Mouse (Mus musculus) MEL (cell line): ENCODE results near the gene Cic. TPM values are rescaled to one million over a fixed set of nuclear protein-coding genes. Genes with fewer than 3 reads are reported as not detected.

Experiments used
- DNase-seq: peaks from one replicate; pipeline ENCODE4 v3.0.0; 2011; ENCODE audit warnings: low read depth, low spot score
- H3K27ac ChIP-seq: 2 replicates; pipeline ENCODE4 v1.5.1; 2012; ENCODE audit warnings: low read depth, mild to moderate bottlenecking, control low read depth, low read length, moderate library complexity; ENCODE audit not compliant: control insufficient read depth
- H3K27me3 ChIP-seq, 2 experiments: fragments of 150-350 bp in 1 of 2; sonication (generic) in 1 of 2; 2 replicates each; pipeline ENCODE4 v1.6.1; 2012; ENCODE audit warnings: low read length in 2 of 2, mild to moderate bottlenecking in 2 of 2, improper control_type of control experiment in 1 of 2, moderate library complexity in 1 of 2; ENCODE audit not compliant: insufficient read depth in 2 of 2, control insufficient read depth in 1 of 2
- H3K36me3 ChIP-seq, 2 experiments: 2 replicates each; pipeline ENCODE4 v1.6.1; 2012 to 2014; ENCODE audit warnings: low read length in 2 of 2, improper control_type of control experiment in 1 of 2, inconsistent platforms in 1 of 2, mild to moderate bottlenecking in 1 of 2; ENCODE audit not compliant: insufficient read depth in 2 of 2, control insufficient read depth in 1 of 2
- H3K4me1 ChIP-seq, 2 experiments: fragments of 150-350 bp in 1 of 2; sonication (generic) in 1 of 2; 2 replicates each; pipeline ENCODE4 v1.6.1; 2012; ENCODE audit warnings: low read length in 2 of 2, improper control_type of control experiment in 1 of 2, mild to moderate bottlenecking in 1 of 2; ENCODE audit not compliant: insufficient read depth in 2 of 2, control insufficient read depth in 1 of 2
- H3K4me3 ChIP-seq, 2 experiments: fragments of 150-350 bp in 1 of 2; sonication (generic) in 1 of 2; 2 replicates each; pipeline ENCODE4 v1.5.1; 2012; ENCODE audit warnings: low read depth in 2 of 2, low read length in 2 of 2, mild to moderate bottlenecking in 2 of 2, moderate library complexity in 2 of 2, control low read depth in 1 of 2, improper control_type of control experiment in 1 of 2; ENCODE audit not compliant: control insufficient read depth in 1 of 2, insufficient read depth in 1 of 2
- H3K79me2 ChIP-seq: 2 replicates; pipeline ENCODE4 v1.6.1; 2012; ENCODE audit warnings: mild to moderate bottlenecking, low read length, moderate library complexity; ENCODE audit not compliant: control insufficient read depth, poor library complexity, insufficient read depth
- H3K9ac ChIP-seq: 2 replicates; pipeline ENCODE4 v1.6.1; 2012; ENCODE audit warnings: low read depth, mild to moderate bottlenecking, control low read depth, low read length, moderate library complexity; ENCODE audit not compliant: control insufficient read depth, poor library complexity, severe bottlenecking
- H3K9me3 ChIP-seq: fragments of 150-350 bp; sonication (generic); replicated peaks from 2 replicates; pipeline ENCODE4 v1.6.1; 2012; ENCODE audit warnings: mild to moderate bottlenecking, low read length, improper control_type of control experiment, moderate library complexity; ENCODE audit not compliant: insufficient read depth
- BHLHE40 ChIP-seq: IDR thresholded peaks from 2 replicates; pipeline ENCODE4 v1.6.1; 2012; ENCODE audit warnings: low read depth, mild to moderate bottlenecking, inconsistent platforms, low read length, improper control_type of control experiment, borderline replicate concordance
- CHD1 ChIP-seq: IDR thresholded peaks from 2 replicates; pipeline ENCODE4 v1.6.1; 2012; ENCODE audit warnings: low read depth, mild to moderate bottlenecking, inconsistent platforms, low read length, improper control_type of control experiment
- E2F4 ChIP-seq: IDR thresholded peaks from 2 replicates; pipeline ENCODE4 v1.6.1; 2011; ENCODE audit warnings: low read depth, low read length, improper control_type of control experiment, borderline replicate concordance
- ELF1 ChIP-seq: IDR thresholded peaks from 2 replicates; pipeline ENCODE4 v1.6.1; 2014; ENCODE audit warnings: low read depth, mild to moderate bottlenecking, inconsistent platforms, low read length, improper control_type of control experiment, moderate library complexity
- EP300 ChIP-seq, 2 experiments: IDR thresholded peaks; 2 replicates each; pipeline ENCODE4 v1.6.1; 2011; ENCODE audit warnings: improper control_type of control experiment in 2 of 2, low read length in 2 of 2, low read depth in 1 of 2, mild to moderate bottlenecking in 1 of 2
- ETS1 ChIP-seq: IDR thresholded peaks from 2 replicates; pipeline ENCODE4 v1.6.1; 2012; ENCODE audit warnings: low read depth, mild to moderate bottlenecking, inconsistent platforms, low read length, improper control_type of control experiment, moderate library complexity
- GABPA ChIP-seq: IDR thresholded peaks from 2 replicates; pipeline ENCODE4 v1.6.1; 2012; ENCODE audit warnings: low read depth, mild to moderate bottlenecking, inconsistent platforms, low read length, improper control_type of control experiment, moderate library complexity
- HCFC1 ChIP-seq: IDR thresholded peaks from 2 replicates; pipeline ENCODE4 v1.6.1; 2012; ENCODE audit warnings: low read depth, mild to moderate bottlenecking, inconsistent platforms, low read length, improper control_type of control experiment, moderate library complexity
- JUND ChIP-seq: IDR thresholded peaks from 2 replicates; pipeline ENCODE4 v1.6.1; 2011; ENCODE audit warnings: low read depth, mild to moderate bottlenecking, improper control_type of control experiment, low read length
- MAFK ChIP-seq: IDR thresholded peaks from 2 replicates; pipeline ENCODE4 v1.6.1; 2011; ENCODE audit warnings: low read depth, mild to moderate bottlenecking, low read length, improper control_type of control experiment, borderline replicate concordance
- MAZ ChIP-seq: IDR thresholded peaks from 2 replicates; pipeline ENCODE4 v1.6.1; 2012; ENCODE audit warnings: low read depth, mild to moderate bottlenecking, inconsistent platforms, low read length, improper control_type of control experiment
- MXI1 ChIP-seq: IDR thresholded peaks from 2 replicates; pipeline ENCODE4 v1.6.1; 2011; ENCODE audit warnings: mild to moderate bottlenecking, low read depth, low read length, improper control_type of control experiment
- MYB ChIP-seq: IDR thresholded peaks from 2 replicates; pipeline ENCODE4 v1.6.1; 2011; ENCODE audit warnings: mild to moderate bottlenecking, low read depth, low read length, improper control_type of control experiment
- MYC ChIP-seq: IDR thresholded peaks from 2 replicates; pipeline ENCODE4 v1.6.1; 2011; ENCODE audit warnings: low read depth, mild to moderate bottlenecking, low read length, improper control_type of control experiment, moderate library complexity
- NELFE ChIP-seq: IDR thresholded peaks from 2 replicates; pipeline ENCODE4 v1.6.1; 2011; ENCODE audit warnings: low read depth, low read length, improper control_type of control experiment
- NRF1 ChIP-seq: IDR thresholded peaks from 2 replicates; pipeline ENCODE4 v1.6.1; 2014; ENCODE audit warnings: low read depth, mild to moderate bottlenecking, inconsistent platforms, low read length, improper control_type of control experiment, moderate library complexity; ENCODE audit not compliant: poor library complexity, insufficient read depth, severe bottlenecking
- POLR2A ChIP-seq, 2 experiments: IDR thresholded peaks; 2 replicates each; pipeline ENCODE4 v1.6.1; 2011 to 2012; ENCODE audit warnings: low read length in 2 of 2, mild to moderate bottlenecking in 2 of 2, control low read depth in 1 of 2, improper control_type of control experiment in 1 of 2, low read depth in 1 of 2, moderate library complexity in 1 of 2; ENCODE audit not compliant: control insufficient read depth in 1 of 2, insufficient read depth in 1 of 2, poor library complexity in 1 of 2
- POLR2AphosphoS2 ChIP-seq: IDR thresholded peaks from 2 replicates; pipeline ENCODE4 v1.6.1; 2011; ENCODE audit warnings: low read length, improper control_type of control experiment
- RAD21 ChIP-seq: IDR thresholded peaks from 2 replicates; pipeline ENCODE4 v1.6.1; 2011; ENCODE audit warnings: mild to moderate bottlenecking, low read depth, low read length, improper control_type of control experiment
- SIN3A ChIP-seq: IDR thresholded peaks from 2 replicates; pipeline ENCODE4 v1.6.1; 2012; ENCODE audit warnings: low read length, improper control_type of control experiment, inconsistent platforms
- SMC3 ChIP-seq: IDR thresholded peaks from 2 replicates; pipeline ENCODE4 v1.6.1; 2011; ENCODE audit warnings: low read depth, low read length, improper control_type of control experiment
- TCF12 ChIP-seq: IDR thresholded peaks from 2 replicates; pipeline ENCODE4 v1.6.1; 2014; ENCODE audit warnings: low read depth, mild to moderate bottlenecking, inconsistent platforms, low read length, improper control_type of control experiment, moderate library complexity
- UBTF ChIP-seq: IDR thresholded peaks from 2 replicates; pipeline ENCODE4 v1.6.1; 2012; ENCODE audit warnings: low read depth, mild to moderate bottlenecking, inconsistent platforms, low read length, improper control_type of control experiment, moderate library complexity, borderline replicate concordance; ENCODE audit not compliant: insufficient read depth
- ZMIZ1 ChIP-seq: IDR thresholded peaks from 2 replicates; pipeline ENCODE4 v1.6.1; 2012; ENCODE audit warnings: low read depth, mild to moderate bottlenecking, inconsistent platforms, low read length, improper control_type of control experiment, moderate library complexity
- polyA plus RNA-seq, 2 experiments: library from polyadenylated mRNA; stranded (reverse) in 1 of 2; unstranded in 1 of 2; fragments of >175 nt in 1 of 2; fragments of >200 nt in 1 of 2; gene quantifications; 2 replicates each; pipeline versions ENCODE4 v1.2.1 to v1.2.4; 2012; ENCODE audit warnings: low replicate concordance in 2 of 2, low read depth in 1 of 2; ENCODE audit not compliant: insufficient read length in 2 of 2, insufficient read depth in 1 of 2, missing spikeins in 1 of 2
- total RNA-seq: library from RNA; depleted of rRNA; stranded (reverse); fragments of 300-350 nt; gene quantifications from 2 replicates; pipeline ENCODE4 v1.2.3, GENCODE M21; 2012

The Cic gene
- total and polyA plus RNA-seq, 3 experiments = 56.6 to 157 (median 157) TPM

GRCm38 (mm10) chr7:25250141-25250972 is 17.1 kb upstream of the Cic start, which contains the start of gene Erf:
Erf (minus strand) TSS chr7:25250761.
- peaks cover 0 to 7% of the 10 kb centered on the region in 2 experiments; a peak in 3 of 4 replicates for H3K4me1 ChIP-seq
- H3K27ac ChIP-seq = peak within 1 kb of the TSS; percentile 79
- TF ChIP-seq MYB = no peak
- TF ChIP-seq MAZ = peak; percentile 97; the same call in 1 of the 2 replicates
- TF ChIP-seq RAD21 = no peak
- TF ChIP-seq GABPA = no peak
- TF ChIP-seq TCF12 = peak; percentile 61; the same call in 1 of the 2 replicates
- no peak; the same call in 1 of the 2 replicates for TF ChIP-seq BHLHE40
- peak; percentile 65 for TF ChIP-seq HCFC1
- TF ChIP-seq SMC3 = no peak
- TF ChIP-seq NELFE = peak; percentile 74
- TF ChIP-seq CHD1 = no peak
- peak; percentile 81 for TF ChIP-seq SIN3A
- no peak for TF ChIP-seq E2F4
- TF ChIP-seq UBTF = no peak
- no peak for TF ChIP-seq MYC
- TF ChIP-seq POLR2A (IDR thresholded peaks at IDR 0.05; ENCODE audit: control insufficient read depth in 1 of 2, insufficient read depth in 1 of 2, low read depth in 1 of 2, low read length in 2 of 2, poor library complexity in 1 of 2) = peak; percentile 54 to 62; a peak in 3 of 4 replicates
- TF ChIP-seq POLR2AphosphoS2 = peak; percentile 50; the same call in 1 of the 2 replicates
- TF ChIP-seq NRF1 = peak; percentile 65
- 0 out of 2 replicates have a peak, but pooled peaks have one; percentile 70 for TF ChIP-seq MXI1
- TF ChIP-seq ETS1 = peak; percentile 51; the same call in 1 of the 2 replicates
- TF ChIP-seq EP300 (IDR thresholded peaks at IDR 0.05; ENCODE audit: low read depth in 1 of 2, low read length in 2 of 2) = peak in 1 of 2 experiments; percentile 31; a peak in 1 of 4 replicates
- TF ChIP-seq ELF1 = peak; percentile 49
- peak; percentile 81 for TF ChIP-seq ZMIZ1
- no peak for TF ChIP-seq MAFK
- no peak for TF ChIP-seq JUND
- no peaks in the 10 kb centered on the region for H3K27me3 ChIP-seq
- peak within 1 kb of the TSS; percentile 88 to 99 for H3K4me3 ChIP-seq
- peaks cover 32% of the 10 kb centered on the region for H3K79me2 ChIP-seq
- peak; percentile 92 for DNase-seq
- H3K9me3 ChIP-seq = no peaks in the 10 kb centered on the region
- peaks cover 0 to 2% of the 10 kb centered on the region in 2 experiments; a peak in 3 of 4 replicates for H3K36me3 ChIP-seq
- peak within 1 kb of the TSS; percentile 88 for H3K9ac ChIP-seq
